Mouse (Mus musculus) liver, embryonic 14.5 days (tissue): ENCODE measurements around the gene Gm49395. TPM values are rescaled to one million over a fixed set of nuclear protein-coding genes. Genes with fewer than 3 reads are reported as not detected.
A peak's percentile ranks its signal among the peaks of the same experiment; 100 is the strongest.

Experiments used
- ATAC-seq: fragments of 200-750 bp; cut with Nextera tagmentation; 2 replicates; pipeline ENCODE4 v1.8.0; 2017; ENCODE audit warnings: moderate number of reproducible peaks, mild to moderate bottlenecking, moderate library complexity; ENCODE audit not compliant: insufficient read depth
- DNase-seq, 3 experiments: peaks; one replicate each; pipeline ENCODE4 v3.0.0-alpha.2; 2012 to 2013; ENCODE audit warnings: low read depth in 3 of 3, low spot score in 3 of 3
- H3K27ac ChIP-seq: fragments of 300-500 bp; sonication (generic); 2 replicates; pipeline ENCODE4 v1.5.1; 2014; ENCODE audit warnings: moderate library complexity, mild to moderate bottlenecking, control low read depth, inconsistent platforms
- H3K27me3 ChIP-seq: fragments of 300-500 bp; sonication (generic); 2 replicates; pipeline ENCODE4 v1.6.1; 2014; ENCODE audit warnings: mild to moderate bottlenecking, low read length, moderate library complexity; ENCODE audit not compliant: control insufficient read depth, insufficient read depth
- H3K36me3 ChIP-seq: fragments of 300-500 bp; sonication (generic); replicated peaks from 2 replicates; pipeline ENCODE4 v1.6.1; 2014; ENCODE audit warnings: low read depth; ENCODE audit not compliant: control insufficient read depth, insufficient read depth
- H3K4me1 ChIP-seq, 2 experiments: fragments of 200-500 bp in 1 of 2; fragments of 300-500 bp in 1 of 2; sonication (generic) in 1 of 2; replicated peaks; 2 replicates each; pipeline ENCODE4 v1.6.1; 2012 to 2014; ENCODE audit warnings: antibody characterized with exemption in 1 of 2, inconsistent platforms in 1 of 2, low read length in 1 of 2; ENCODE audit not compliant: control insufficient read depth in 2 of 2, insufficient read depth in 2 of 2
- H3K4me2 ChIP-seq: fragments of 300-500 bp; sonication (generic); 2 replicates; pipeline ENCODE4 v1.6.1; 2014; ENCODE audit warnings: low read depth, mild to moderate bottlenecking, control low read depth, moderate library complexity
- H3K4me3 ChIP-seq, 2 experiments: fragments of 200-500 bp in 1 of 2; fragments of 300-500 bp in 1 of 2; sonication (generic) in 1 of 2; 2 replicates each; pipeline ENCODE4 v1.5.1; 2012 to 2014; ENCODE audit warnings: low read depth in 2 of 2, low read length in 2 of 2, mild to moderate bottlenecking in 2 of 2, control low read depth in 1 of 2, inconsistent platforms in 1 of 2, moderate library complexity in 1 of 2; ENCODE audit not compliant: insufficient read depth in 1 of 2
- H3K9ac ChIP-seq: fragments of 300-500 bp; sonication (generic); replicated peaks from 2 replicates; pipeline ENCODE4 v1.6.1; 2014; ENCODE audit warnings: mild to moderate bottlenecking, control low read depth, moderate library complexity
- H3K9me3 ChIP-seq: fragments of 300-500 bp; sonication (generic); 2 replicates; pipeline ENCODE4 v1.6.1; 2016; ENCODE audit warnings: low read length, mixed read lengths; ENCODE audit not compliant: control insufficient read depth
- CTCF ChIP-seq: IDR thresholded peaks from 2 replicates; pipeline ENCODE4 v1.5.1; 2016; ENCODE audit warnings: antibody characterized with exemption, low read depth, control low read depth
- EP300 ChIP-seq: IDR thresholded peaks from 2 replicates; pipeline ENCODE4 v1.6.1; 2016; ENCODE audit warnings: antibody characterized with exemption, low read depth
- WGBS: fragments of 180-500 bp; shearing (Covaris S2); extraction: QIAGEN DNeasy Blood & Tissue Kit; methylation state at CpG from one replicate; pipeline ENCODE4 v1.1.7; 2014; ENCODE audit not compliant: insufficient replicate concordance; 5-methylcytosine and 5-hydroxymethylcytosine counted together
- polyA plus RNA-seq, 2 experiments: library from polyadenylated mRNA; depleted of rRNA in 1 of 2; stranded (reverse) in 1 of 2; unstranded in 1 of 2; fragments of >200 nt; fragmentation: Nextera tagmentation in 1 of 2; extraction: Ambion mirVana in 1 of 2; gene quantifications; 2 replicates each; pipeline versions ENCODE4 v1.2.1 to v1.2.3; 2012 to 2014

The Gm49395 gene
- polyA plus RNA-seq, 2 experiments, result 0.58 to 3.2 TPM

- H3K4me1 ChIP-seq, result peaks cover 15 to 19% of the 10 kb centered on the region in 2 experiments
- H3K4me2 ChIP-seq, result peak overlapping the region; percentile 100
- no peak for TF ChIP-seq CTCF
- TF ChIP-seq EP300, result no peak
- WGBS, result 2% methylated on average over 34 of the region's 35 CpGs
- peaks cover 18% of the 10 kb centered on the region for H3K36me3 ChIP-seq
- peak overlapping the region; percentile 67 to 93 for H3K4me3 ChIP-seq
- peak; percentile 27 for ATAC-seq
- peak in 1 of 3 experiments; percentile 30 for DNase-seq
- no peaks in the 10 kb centered on the region for H3K27me3 ChIP-seq
- no peaks in the 10 kb centered on the region for H3K9me3 ChIP-seq
- H3K27ac ChIP-seq, result peak overlapping the region; percentile 98
- peak overlapping the region; percentile 95 for H3K9ac ChIP-seq
Measured at GRCm38 (mm10) chr13:115089395-115090025, 12.2 kb downstream of the Gm49395 start.

- H3K9ac ChIP-seq, result peak overlapping the region; percentile 95
- H3K27ac ChIP-seq, result peak overlapping the region; percentile 98
- peaks cover 15 to 19% of the 10 kb centered on the region in 2 experiments for H3K4me1 ChIP-seq
- peaks cover 18% of the 10 kb centered on the region for H3K36me3 ChIP-seq
- peak overlapping the region; percentile 100 for H3K4me2 ChIP-seq
- ATAC-seq, result no peak
- 45% methylated on average over 11 of the region's 11 CpGs for WGBS
- H3K9me3 ChIP-seq, result no peaks in the 10 kb centered on the region
- TF ChIP-seq EP300, result no peak
- TF ChIP-seq CTCF, result no peak
- no peak for DNase-seq
- H3K27me3 ChIP-seq, result no peaks in the 10 kb centered on the region
- H3K4me3 ChIP-seq, result peak overlapping the region; percentile 67 to 93
Measured at GRCm38 (mm10) chr13:115089020-115089394, 12.7 kb downstream of the Gm49395 start.

- Histone ChIP-seq H3K4me3 (no peak overlapping the region), H3K27ac (no peak overlapping the region), H3K9me3 (no peaks in the 10 kb centered on the region), H3K4me2 (no peak overlapping the region), H3K27me3 (no peaks in the 10 kb centered on the region), H3K36me3 (peaks cover 18% of the 10 kb centered on the region), H3K4me1 (peaks cover 7 to 8% of the 10 kb centered on the region in 2 experiments; a peak in 3 of 4 replicates), H3K9ac (no peak overlapping the region)
- DNase-seq, result no peak
- TF ChIP-seq CTCF (no peak), EP300 (no peak)
- ATAC-seq, result no peak
- WGBS, result 61% methylated on average over 6 of the region's 6 CpGs
Measured at GRCm38 (mm10) chr13:115085974-115086373, 15.7 kb downstream of the Gm49395 start.

GRCm38 (mm10) chr13:115082339-115082738 lies 19.4 kb downstream of the Gm49395 start:
- WGBS, result 78% methylated on average over 7 of the region's 7 CpGs
- Histone ChIP-seq H3K36me3 (peaks cover 8% of the 10 kb centered on the region), H3K4me2 (no peak overlapping the region), H3K9me3 (no peaks in the 10 kb centered on the region), H3K27ac (no peak overlapping the region), H3K27me3 (no peaks in the 10 kb centered on the region), H3K4me1 (peaks cover 0 to 2% of the 10 kb centered on the region in 2 experiments; a peak in 1 of 4 replicates), H3K9ac (no peak overlapping the region), H3K4me3 (no peak overlapping the region)
- ATAC-seq (no peak), DNase-seq (no peak)
- TF ChIP-seq CTCF, result no peak
- no peak for TF ChIP-seq EP300

DNA sequence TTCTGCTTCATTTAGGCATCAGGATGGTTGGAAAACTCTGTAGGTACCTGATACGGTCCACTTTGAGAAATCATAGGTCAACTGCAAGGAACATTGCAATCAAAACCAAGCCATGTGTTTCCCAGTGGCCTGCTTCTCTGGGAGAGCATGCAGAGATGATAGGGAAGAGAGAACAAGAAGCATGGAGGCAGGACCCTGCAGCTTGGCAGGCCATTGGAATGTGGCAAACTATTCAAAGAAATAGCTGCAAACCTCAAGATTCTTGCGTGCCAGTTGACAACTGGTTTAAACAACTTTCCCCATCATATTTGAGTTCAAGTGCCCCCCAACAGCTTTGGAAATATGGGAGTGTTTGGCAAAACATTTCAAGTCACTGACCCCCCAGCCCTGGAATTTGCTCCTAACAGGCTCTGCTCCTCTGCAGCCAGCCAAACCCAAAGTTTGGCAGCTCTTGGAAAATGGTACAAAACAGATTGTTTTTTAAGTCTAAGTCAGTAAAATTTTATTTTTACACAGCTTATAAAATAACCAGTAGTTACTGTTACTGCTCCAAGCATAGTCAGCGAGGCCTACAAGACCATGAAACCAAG lies 21.6 kb downstream of the Gm49395 start:
- Histone ChIP-seq H3K4me3 (no peak overlapping the region), H3K36me3 (no peaks in the 10 kb centered on the region), H3K4me1 (0 out of 4 replicates have a peak, but pooled peaks cover 0 to 2% of the 10 kb centered on the region in 2 experiments), H3K27me3 (no peaks in the 10 kb centered on the region), H3K9me3 (no peaks in the 10 kb centered on the region), H3K9ac (no peak overlapping the region), H3K4me2 (no peak overlapping the region), H3K27ac (no peak overlapping the region)
- TF ChIP-seq CTCF (no peak), EP300 (no peak)
- DNase-seq (no peak), ATAC-seq (no peak)
- WGBS, result 74% methylated on average over 3 of the region's 3 CpGs
